Mouse (Mus musculus) limb, embryonic 11.5 days (tissue): ENCODE data around the gene Mrps25. TPM values are rescaled to one million over a fixed set of nuclear protein-coding genes. Genes with fewer than 3 reads are reported as not detected.

Experiments
- ATAC-seq: fragments of 200-750 bp; cut with Nextera tagmentation; 2 replicates; pipeline ENCODE4 v1.8.0; 2017; ENCODE audit warnings: low read depth; ENCODE audit not compliant: insufficient number of reproducible peaks, low FRiP score, low TSS enrichment
- DNase-seq: peaks from one replicate; pipeline ENCODE4 v3.0.0-alpha.2; 2015; ENCODE audit warnings: low spot score
- H3K27ac ChIP-seq: fragments of 300-500 bp; sonication (generic); replicated peaks from 2 replicates; pipeline ENCODE4 v1.5.1; 2014; ENCODE audit warnings: low read depth, mild to moderate bottlenecking, low read length
- H3K27me3 ChIP-seq: fragments of 300-500 bp; sonication (generic); 2 replicates; pipeline ENCODE4 v1.6.1; 2014; ENCODE audit warnings: mild to moderate bottlenecking, low read length, mixed read lengths; ENCODE audit not compliant: control insufficient read depth, insufficient read depth
- H3K36me3 ChIP-seq: fragments of 300-500 bp; sonication (generic); 2 replicates; pipeline ENCODE4 v1.6.1; 2014; ENCODE audit warnings: mild to moderate bottlenecking, low read length, moderate library complexity, mixed read lengths; ENCODE audit not compliant: control insufficient read depth, insufficient read depth
- H3K4me1 ChIP-seq: fragments of 300-500 bp; sonication (generic); 2 replicates; pipeline ENCODE4 v1.6.1; 2014; ENCODE audit warnings: low read length, mixed read lengths; ENCODE audit not compliant: control insufficient read depth, insufficient read depth
- H3K4me2 ChIP-seq: fragments of 300-500 bp; sonication (generic); 2 replicates; pipeline ENCODE4 v1.6.1; 2014; ENCODE audit warnings: low read depth, mild to moderate bottlenecking, moderate library complexity; ENCODE audit not compliant: severe bottlenecking
- H3K4me3 ChIP-seq: fragments of 300-500 bp; sonication (generic); 2 replicates; pipeline ENCODE4 v1.5.1; 2014; ENCODE audit warnings: low read depth, low read length
- H3K9ac ChIP-seq: fragments of 300-500 bp; sonication (generic); 2 replicates; pipeline ENCODE4 v1.6.1; 2014; ENCODE audit warnings: mild to moderate bottlenecking, low read length
- H3K9me3 ChIP-seq: fragments of 300-500 bp; sonication (generic); 2 replicates; pipeline ENCODE4 v1.6.1; 2016; ENCODE audit warnings: low read length; ENCODE audit not compliant: control insufficient read depth
- WGBS: fragments of 180-500 bp; shearing (Covaris S2); extraction: QIAGEN DNeasy Blood & Tissue Kit; methylation state at CpG from one replicate; pipeline ENCODE4 v1.1.7; 2014; 5-methylcytosine and 5-hydroxymethylcytosine counted together
- polyA plus RNA-seq: library from polyadenylated mRNA; unstranded; fragments of >200 nt; fragmentation: Nextera tagmentation; extraction: Ambion mirVana; gene quantifications from 2 replicates; pipeline ENCODE4 v1.2.1, GENCODE M21; 2014

Gene Mrps25
- polyA plus RNA-seq = 83.9 and 91.7 TPM in 2 replicates

GRCm38 (mm10) chr6:92183621-92184131 lies at the start of gene Mrps25:
Mrps25 (minus strand) TSS chr6:92184033.
- peak; percentile 88 for ATAC-seq
- Histone ChIP-seq H3K4me2 (peak within 1 kb of the TSS; percentile 79), H3K27me3 (no peaks in the 10 kb centered on the region), H3K4me1 (peaks cover 6% of the 10 kb centered on the region), H3K9ac (peak within 1 kb of the TSS; percentile 79), H3K27ac (no peak within 1 kb of the TSS; the same call in 1 of the 2 replicates), H3K4me3 (peak within 1 kb of the TSS; percentile 80), H3K9me3 (no peaks in the 10 kb centered on the region), H3K36me3 (peaks cover 8% of the 10 kb centered on the region; the same call in 1 of the 2 replicates)
- WGBS = under 1% methylated on average over 42 of the region's 42 CpGs
- DNase-seq = peak; percentile 82

- Histone ChIP-seq H3K4me1 (no peaks in the 10 kb centered on the region), H3K9ac (no peak overlapping the region), H3K9me3 (no peaks in the 10 kb centered on the region), H3K27ac (no peak overlapping the region), H3K4me2 (no peak overlapping the region), H3K4me3 (no peak overlapping the region), H3K27me3 (no peaks in the 10 kb centered on the region), H3K36me3 (no peaks in the 10 kb centered on the region)
- DNase-seq (no peak), ATAC-seq (no peak)
- 71% methylated on average over 4 of the region's 4 CpGs for WGBS
Measured at GRCm38 (mm10) chr6:92231762-92232161, 47.9 kb upstream of the Mrps25 start.

GRCm38 (mm10) chr6:92231356-92231755 lies 47.5 kb upstream of the Mrps25 start:
- ATAC-seq (no peak), DNase-seq (no peak)
- Histone ChIP-seq H3K4me2 (no peak overlapping the region), H3K36me3 (no peaks in the 10 kb centered on the region), H3K9me3 (no peaks in the 10 kb centered on the region), H3K4me1 (no peaks in the 10 kb centered on the region), H3K27me3 (no peaks in the 10 kb centered on the region), H3K9ac (no peak overlapping the region), H3K4me3 (no peak overlapping the region), H3K27ac (no peak overlapping the region)
- 86% methylated on average over 1 of the region's 1 CpGs for WGBS

GRCm38 (mm10) chr6:92229586-92229985 lies 45.8 kb upstream of the Mrps25 start:
- H3K9ac ChIP-seq = no peak overlapping the region
- no peak overlapping the region for H3K4me3 ChIP-seq
- ATAC-seq (no peak), DNase-seq (no peak)
- no peak overlapping the region for H3K4me2 ChIP-seq
- H3K27me3 ChIP-seq = no peaks in the 10 kb centered on the region
- WGBS = 94% methylated on average over 2 of the region's 2 CpGs
- H3K9me3 ChIP-seq = no peaks in the 10 kb centered on the region
- H3K27ac ChIP-seq = no peak overlapping the region
- no peaks in the 10 kb centered on the region for H3K36me3 ChIP-seq
- no peaks in the 10 kb centered on the region for H3K4me1 ChIP-seq

- Histone ChIP-seq H3K36me3 (no peaks in the 10 kb centered on the region), H3K9me3 (no peaks in the 10 kb centered on the region), H3K27ac (no peak overlapping the region), H3K4me3 (no peak overlapping the region), H3K9ac (no peak overlapping the region), H3K4me1 (no peaks in the 10 kb centered on the region), H3K27me3 (no peaks in the 10 kb centered on the region), H3K4me2 (no peak overlapping the region)
- no peak for DNase-seq
- ATAC-seq = no peak
Measured at GRCm38 (mm10) chr6:92229103-92229502, 45.3 kb upstream of the Mrps25 start.

- Histone ChIP-seq H3K36me3 (no peaks in the 10 kb centered on the region), H3K9ac (no peak overlapping the region), H3K27ac (no peak overlapping the region), H3K9me3 (no peaks in the 10 kb centered on the region), H3K4me3 (no peak overlapping the region), H3K27me3 (no peaks in the 10 kb centered on the region), H3K4me1 (no peaks in the 10 kb centered on the region), H3K4me2 (no peak overlapping the region)
- ATAC-seq (no peak), DNase-seq (no peak)
- WGBS = 83% methylated on average over 1 of the region's 1 CpGs
Measured at GRCm38 (mm10) chr6:92224981-92225380, 41.1 kb upstream of the Mrps25 start.

- no peak for ATAC-seq
- Histone ChIP-seq H3K4me2 (no peak overlapping the region), H3K36me3 (no peaks in the 10 kb centered on the region), H3K4me3 (no peak overlapping the region), H3K4me1 (no peaks in the 10 kb centered on the region), H3K27me3 (no peaks in the 10 kb centered on the region), H3K27ac (no peak overlapping the region), H3K9ac (no peak overlapping the region), H3K9me3 (no peaks in the 10 kb centered on the region)
- DNase-seq = no peak
- 85% methylated on average over 3 of the region's 3 CpGs for WGBS
Measured at GRCm38 (mm10) chr6:92222021-92222420, 38.2 kb upstream of the Mrps25 start.

- ATAC-seq (no peak), DNase-seq (no peak)
- no peaks in the 10 kb centered on the region for H3K9me3 ChIP-seq
- no peak overlapping the region for H3K27ac ChIP-seq
- no peak overlapping the region for H3K4me3 ChIP-seq
- H3K27me3 ChIP-seq = no peaks in the 10 kb centered on the region
- 77% methylated on average over 6 of the region's 6 CpGs for WGBS
- no peak overlapping the region for H3K4me2 ChIP-seq
- no peak overlapping the region for H3K9ac ChIP-seq
- H3K4me1 ChIP-seq = no peaks in the 10 kb centered on the region
- no peaks in the 10 kb centered on the region for H3K36me3 ChIP-seq
Measured at GRCm38 (mm10) chr6:92221604-92222003, 37.8 kb upstream of the Mrps25 start.

- Histone ChIP-seq H3K9ac (no peak overlapping the region), H3K9me3 (no peaks in the 10 kb centered on the region), H3K36me3 (no peaks in the 10 kb centered on the region), H3K4me2 (no peak overlapping the region), H3K27ac (no peak overlapping the region), H3K4me3 (no peak overlapping the region), H3K4me1 (no peaks in the 10 kb centered on the region), H3K27me3 (no peaks in the 10 kb centered on the region)
- no peak for ATAC-seq
- 54% methylated on average over 3 of the region's 3 CpGs for WGBS
- peak; percentile 45 for DNase-seq
Measured at GRCm38 (mm10) chr6:92219445-92219844, 35.6 kb upstream of the Mrps25 start.
